ENCODE assay signal across 12 mouse cellular contexts in the genomic region with DNA sequence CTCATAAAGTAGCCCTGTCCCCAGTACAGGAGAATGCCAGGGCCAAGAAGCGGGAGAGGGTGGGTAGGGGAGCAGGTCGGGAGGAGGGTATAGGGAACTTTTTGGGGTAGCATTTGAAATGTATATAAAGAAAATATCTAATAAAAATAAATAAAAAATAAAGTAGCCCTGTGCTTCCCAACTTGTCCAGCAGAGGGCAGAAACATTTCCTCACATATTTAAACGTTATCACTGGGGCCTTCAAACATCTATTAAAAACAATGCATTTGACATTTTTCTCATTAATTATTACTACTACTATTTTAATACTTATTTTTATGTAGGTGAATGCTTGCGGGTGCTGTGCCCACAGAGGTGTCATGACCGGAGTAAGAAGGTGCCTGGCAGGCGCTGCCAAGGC. TPM values are rescaled to one million over a fixed set of nuclear protein-coding genes. Genes with fewer than 3 reads are reported as not detected.
DNase-seq lines count a peak whose midpoint lies in the region; TF ChIP-seq lines count a peak whose summit lies in the region.
"Had no signal": no experiment of that assay in that cellular context is flagged by ENCODE, and none has a peak within 500 bp of the region (broad histone marks: within the 10 kb centered on the region; RNA-seq: fewer than 3 reads in every experiment).

No protein-coding gene starts in this region.

- H3K4me3 ChIP-seq in heart, adult 2 months, result no peak overlapping the region
- no peak overlapping the region for H3K4me3 ChIP-seq in left cerebral cortex, adult 2 months
- no peak overlapping the region for H3K4me3 ChIP-seq in CH12.LX (replicated peaks in 1 of 3; ENCODE audit: low read depth in 2 of 3, low read length in 2 of 3, poor library complexity in 1 of 3)

- no peaks in the 10 kb centered on the region for H3K27me3 ChIP-seq in heart, adult 2 months (ENCODE audit: control insufficient read depth, insufficient read depth, low read length)
- H3K27me3 ChIP-seq in CH12.LX (replicated peaks), result peaks cover 28% of the 10 kb centered on the region

- 49% methylated on average over 6 of the region's 6 CpGs for WGBS in heart, adult 2 months

- no peak overlapping the region for H3K4me2 ChIP-seq in CH12.LX (ENCODE audit: insufficient read depth, low read depth, poor library complexity, severe bottlenecking)

- H3K9ac ChIP-seq in heart, adult 2 months (ENCODE audit: low read depth, low read length), result no peak overlapping the region
- H3K9ac ChIP-seq in CH12.LX (ENCODE audit: insufficient read depth, low read depth), result no peak overlapping the region

- TF ChIP-seq CTCF in heart, adult 2 months (IDR thresholded peaks at IDR 0.05), result peak; percentile 85
- peak; percentile 77 for TF ChIP-seq CTCF in left cerebral cortex, adult 2 months (IDR thresholded peaks at IDR 0.05)
- TF ChIP-seq CTCF in CH12.LX (conservative IDR thresholded peaks at IDR 0.05 in 1 of 2, IDR thresholded peaks at IDR 0.05 in 1 of 2; ENCODE audit: low read depth in 2 of 2, low read length in 2 of 2), result peak; percentile 37 to 48

- no peaks in the 10 kb centered on the region for H3K9me3 ChIP-seq in CH12.LX (replicated peaks; ENCODE audit: low read length)

- TF ChIP-seq RAD21 in CH12.LX (IDR thresholded peaks at IDR 0.05; ENCODE audit: low read depth, low read length), result no peak

- H3K27ac ChIP-seq in heart, adult 2 months, result no peak overlapping the region
- no peak overlapping the region for H3K27ac ChIP-seq in left cerebral cortex, adult 2 months
- no peak overlapping the region for H3K27ac ChIP-seq in CH12.LX (ENCODE audit: insufficient read depth, low read depth)

- H3K36me3 ChIP-seq in heart, adult 2 months (ENCODE audit: control insufficient read depth, insufficient read depth, low read length), result no peaks in the 10 kb centered on the region
- peaks cover 10 to 16% of the 10 kb centered on the region in 2 experiments for H3K36me3 ChIP-seq in CH12.LX (replicated peaks in 1 of 2; ENCODE audit: control insufficient read depth in 1 of 2, insufficient read depth in 1 of 2, low read length in 1 of 2)

- intact Hi-C loops in heart, adult 2 months (cut with DNase I), result no loop called here
- intact Hi-C loops in heart, postnatal 25 days (cut with DNase I), result loop anchor here (10.0 kb wide), 1 partner anchor 253 kb away; no protein-coding TSS in a partner anchor
- intact Hi-C loops in left cerebral cortex, adult 2 months (cut with DNase I), result no loop called here

- TF ChIP-seq POLR2A in heart, adult 2 months (IDR thresholded peaks at IDR 0.05; ENCODE audit: insufficient read depth, low read depth, low read length), result no peak
- no peak for TF ChIP-seq POLR2A in CH12.LX (IDR thresholded peaks at IDR 0.05; ENCODE audit: low read depth, low read length)

- dilution Hi-C loops in CH12.LX (cut with MboI; ENCODE audit: extremely low pct_ligation_motif_present, extremely low pct_unique_long_range_greater_than_20kb, low sequenced_read_pairs), result no loop called here

- no peaks in the 10 kb centered on the region for H3K79me2 ChIP-seq in heart, adult 2 months (replicated peaks; ENCODE audit: control insufficient read depth, insufficient read depth, low read length)
- H3K79me2 ChIP-seq in CH12.LX (replicated peaks; ENCODE audit: control insufficient read depth, extremely low read depth, insufficient read depth, poor library complexity, severe bottlenecking), result peaks cover 17% of the 10 kb centered on the region

- H3K4me1 ChIP-seq in heart, adult 2 months (ENCODE audit: control insufficient read depth, insufficient read depth, low read length), result no peaks in the 10 kb centered on the region
- peaks cover 3 to 17% of the 10 kb centered on the region in 2 experiments; a peak in 3 of 4 replicates for H3K4me1 ChIP-seq in CH12.LX (ENCODE audit: control insufficient read depth in 1 of 2, insufficient read depth in 2 of 2)

- no peak for DNase-seq in heart, adult 2 months
- no peak for DNase-seq in heart, postnatal 25 days (ENCODE audit: low spot score)
- DNase-seq in left cerebral cortex, adult 2 months (ENCODE audit: extremely low spot score in 1 of 2, low spot score in 2 of 2), result no peak
- no peak for DNase-seq in left cerebral cortex, adult 11 months (ENCODE audit: low spot score)
- DNase-seq in CH12.LX (ENCODE audit: extremely low read depth), result no peak
- DNase-seq in induced T-regulatory cell, adult 2 months (ENCODE audit: low read depth), result peak; percentile 70
- no peak for DNase-seq in urinary bladder, postnatal 4 days (ENCODE audit: low spot score in 2 of 2)
- DNase-seq: adrenal gland, postnatal 36 days; gastrocnemius, postnatal 14 days had no signal

- no peak for TF ChIP-seq EP300 in heart, adult 2 months (IDR thresholded peaks at IDR 0.05; ENCODE audit: insufficient read depth, low read depth, low read length)
- TF ChIP-seq EP300 in CH12.LX (IDR thresholded peaks at IDR 0.05; ENCODE audit: low read length), result no peak

- in situ Hi-C loops in CH12.LX (cut with MboI; ENCODE audit: low pct_ligation_motif_present, low pct_unique_long_range_greater_than_20kb, low sequenced_read_pairs), result no loop called here

TF ChIP-seq in CH12.LX, 34 proteins besides CTCF, POLR2A, EP300 and RAD21:
- TF ChIP-seq HCFC1 (IDR thresholded peaks at IDR 0.05; ENCODE audit: low read depth, low read length) (no peak), PAX5 (IDR thresholded peaks at IDR 0.05; ENCODE audit: low read length) (no peak), SMC3 (IDR thresholded peaks at IDR 0.05; ENCODE audit: low read depth, low read length) (no peak), MEF2A (IDR thresholded peaks at IDR 0.05; ENCODE audit: borderline replicate concordance, low read depth, low read length) (no peak), ZNF384 (IDR thresholded peaks at IDR 0.05; ENCODE audit: low read depth, low read length) (no peak), GABPA (IDR thresholded peaks at IDR 0.05; ENCODE audit: insufficient replicate concordance, low read depth, low read length) (no peak), NELFE (IDR thresholded peaks at IDR 0.05; ENCODE audit: low read depth, low read length) (no peak), TCF12 (IDR thresholded peaks at IDR 0.05; ENCODE audit: low read depth, low read length) (no peak), CHD2 (IDR thresholded peaks at IDR 0.05; ENCODE audit: low read length) (no peak), MAZ (IDR thresholded peaks at IDR 0.05; ENCODE audit: low read depth, low read length) (no peak), IRF4 (IDR thresholded peaks at IDR 0.05; ENCODE audit: low read depth, low read length) (no peak), USF2 (conservative IDR thresholded peaks at IDR 0.05; ENCODE audit: low read depth, low read length) (no peak), CHD1 (IDR thresholded peaks at IDR 0.05; ENCODE audit: low read depth, low read length) (no peak), KAT2A (IDR thresholded peaks at IDR 0.05; ENCODE audit: insufficient replicate concordance, low read length) (no peak), USF1 (IDR thresholded peaks at IDR 0.05; ENCODE audit: low read depth, low read length) (no peak)

RNA-seq across cellular contexts. Expression of a gene that starts 1.9 kb away (rescaled TPM):
- total RNA-seq in heart, adult 2 months (2021), result 10 to 100 TPM; 14.1 to 18.3 TPM
- 21.6 and 25.4 TPM in 2 replicates for polyA plus RNA-seq in heart, adult 2 months (2012; rRNA removed)
- 10 to 100 TPM; 15.5 to 17.5 TPM for total RNA-seq in heart, postnatal 25 days (2021)
- 10 to 100 TPM; 22.2 to 22.6 TPM for total RNA-seq in left cerebral cortex, adult 2 months (2021)
- total RNA-seq in CH12.LX (2012; rRNA removed) (27.6 and 37.4 TPM in 2 replicates), CH12.LX (2014; rRNA removed) (30.0 and 30.9 TPM in 2 replicates)
- 36.6 and 42.2 TPM in 2 replicates for polyA plus RNA-seq in CH12.LX (2012; ENCODE audit: insufficient read length, low read depth)

RNA-seq across cellular contexts. Expression of a gene that starts 14.7 kb away (rescaled TPM):
- total RNA-seq in heart, adult 2 months (2021), result under 1 TPM; 0.11 to 0.18 TPM
- not detected in 2 replicates for polyA plus RNA-seq in heart, adult 2 months (2012; rRNA removed)
- not detected for total RNA-seq in heart, postnatal 25 days (2021)
- not detected for total RNA-seq in left cerebral cortex, adult 2 months (2021)
- total RNA-seq in CH12.LX (2012; rRNA removed) (not detected in 2 replicates), CH12.LX (2014; rRNA removed) (not detected in 2 replicates)
- polyA plus RNA-seq in CH12.LX (2012; ENCODE audit: insufficient read length, low read depth), result not detected in 2 replicates
- total RNA-seq: adrenal gland, postnatal 36 days; gastrocnemius, postnatal 14 days; layer of hippocampus, adult 18-20 months had no signal
- polyA plus RNA-seq: limb, embryonic 11.5 days; Patski had no signal

RNA-seq across cellular contexts. Expression of a gene that starts 18.0 kb away (rescaled TPM):
- under 1 TPM; 0.31 to 0.41 TPM for total RNA-seq in heart, adult 2 months (2021)
- polyA plus RNA-seq in heart, adult 2 months (2012; rRNA removed), result 0.26 TPM in 1 of 2 replicates, not detected in the other
- total RNA-seq in heart, postnatal 25 days (2021), result 1 to 10 TPM in 1 of 2 experiments, under 1 TPM in 1; 0.31 to 1.1 TPM
- total RNA-seq in left cerebral cortex, adult 2 months (2021), result under 1 TPM in 1 of 2 experiments, not detected in 1; 0.44 TPM
- total RNA-seq in CH12.LX (2012; rRNA removed) (not detected in 2 replicates), CH12.LX (2014; rRNA removed) (not detected in 2 replicates)
- polyA plus RNA-seq in CH12.LX (2012; ENCODE audit: insufficient read length, low read depth), result not detected in 2 replicates
- total RNA-seq: adrenal gland, postnatal 36 days; gastrocnemius, postnatal 14 days had no signal
- polyA plus RNA-seq: Patski had no signal

RNA-seq across cellular contexts. Expression of a gene that starts 26.5 kb away (rescaled TPM):
- total RNA-seq in heart, adult 2 months (2021), result 10 to 100 TPM; 12.3 to 13.1 TPM
- 9.2 and 11.3 TPM in 2 replicates for polyA plus RNA-seq in heart, adult 2 months (2012; rRNA removed)
- 10 to 100 TPM; 11.1 to 13.6 TPM for total RNA-seq in heart, postnatal 25 days (2021)
- 10 to 100 TPM; 56.6 to 58.3 TPM for total RNA-seq in left cerebral cortex, adult 2 months (2021)
- total RNA-seq in CH12.LX (2012; rRNA removed) (9.8 and 10.4 TPM in 2 replicates), CH12.LX (2014; rRNA removed) (2.4 and 3.4 TPM in 2 replicates)
- 37.5 and 54.0 TPM in 2 replicates for polyA plus RNA-seq in CH12.LX (2012; ENCODE audit: insufficient read length, low read depth)
